Mouse (Mus musculus) hindbrain, embryonic 10.5 days (tissue): Measurements from ENCODE around the gene Klhl32. TPM values are rescaled to one million over a fixed set of nuclear protein-coding genes. Genes with fewer than 3 reads are reported as not detected.
"Not testable (repeated sequence)": the region's sequence is repeated elsewhere in the genome, so short reads cannot be mapped to it uniquely, and the experiment has no call there.

Source experiments
- DNase-seq: peaks from one replicate; pipeline ENCODE4 v3.0.0-alpha.2; 2017; ENCODE audit warnings: low spot score
- H3K27ac ChIP-seq: fragments of 300-500 bp; sonication (generic); 2 replicates; pipeline ENCODE4 v1.5.1; 2016; ENCODE audit warnings: mild to moderate bottlenecking, moderate library complexity
- H3K27me3 ChIP-seq: fragments of 300-500 bp; sonication (generic); 2 replicates; pipeline ENCODE4 v1.6.1; 2016; ENCODE audit warnings: mild to moderate bottlenecking; ENCODE audit not compliant: poor library complexity, insufficient read depth, severe bottlenecking
- H3K36me3 ChIP-seq: fragments of 300-500 bp; sonication (generic); 2 replicates; pipeline ENCODE4 v1.6.1; 2016; ENCODE audit warnings: mild to moderate bottlenecking, moderate library complexity
- H3K4me1 ChIP-seq: fragments of 300-500 bp; sonication (generic); replicated peaks from 2 replicates; pipeline ENCODE4 v1.6.1; 2016; ENCODE audit warnings: mild to moderate bottlenecking
- H3K4me3 ChIP-seq: fragments of 300-500 bp; sonication (generic); 2 replicates; pipeline ENCODE4 v1.5.1; 2016; ENCODE audit warnings: mild to moderate bottlenecking, moderate library complexity
- H3K9me3 ChIP-seq: fragments of 300-500 bp; sonication (generic); 2 replicates; pipeline ENCODE4 v1.6.1; 2016; ENCODE audit warnings: mild to moderate bottlenecking, moderate library complexity
- WGBS: fragments of 180-500 bp; shearing (Covaris S2); methylation state at CpG from one replicate; pipeline ENCODE4 v1.1.7; 2016; 5-methylcytosine and 5-hydroxymethylcytosine counted together
- polyA plus RNA-seq: library from polyadenylated mRNA; unstranded; fragments of >200 nt; fragmentation: Nextera tagmentation; extraction: Ambion mirVana; gene quantifications from 2 replicates; pipeline ENCODE4 v1.2.1, GENCODE M21; 2016

Gene Klhl32
- polyA plus RNA-seq, 1 experiment from 2014 or later: 9.1 TPM

GRCm38 (mm10) chr4:24698528-24699117, 152.3 kb downstream of the Klhl32 start:
- no peaks in the 10 kb centered on the region for H3K36me3 ChIP-seq
- peak; percentile 15 for DNase-seq
- H3K4me1 ChIP-seq: no peaks in the 10 kb centered on the region
- no peaks in the 10 kb centered on the region for H3K27me3 ChIP-seq
- H3K4me3 ChIP-seq: no peak overlapping the region
- no peak overlapping the region for H3K27ac ChIP-seq
- WGBS: 76% methylated on average over 7 of the region's 7 CpGs
- H3K9me3 ChIP-seq: no peaks in the 10 kb centered on the region

DNA sequence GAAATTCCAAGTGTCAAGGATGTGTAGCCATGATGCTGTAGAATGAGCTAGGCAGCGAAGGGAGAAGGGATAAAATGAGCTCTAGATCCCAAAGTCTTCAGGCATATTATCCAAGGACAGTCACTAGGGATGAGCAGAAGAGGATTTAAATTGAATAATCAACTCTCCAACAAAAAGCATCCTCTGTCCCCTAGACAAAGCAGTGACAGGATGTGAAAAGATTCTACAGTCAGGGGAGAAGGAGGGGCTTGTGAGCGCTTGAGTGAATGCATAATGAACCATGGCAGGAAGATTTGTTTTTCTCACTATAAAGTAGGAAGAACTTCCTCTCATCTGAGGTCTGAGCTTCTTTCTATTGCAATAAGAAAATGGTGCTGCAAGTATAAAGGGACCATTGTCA, 170.8 kb downstream of the Klhl32 start:
- Histone ChIP-seq H3K4me1 (peaks cover 8% of the 10 kb centered on the region; the same call in 1 of the 2 replicates), H3K9me3 (no peaks in the 10 kb centered on the region), H3K4me3 (no peak overlapping the region), H3K27ac (no peak overlapping the region), H3K27me3 (no peaks in the 10 kb centered on the region), H3K36me3 (no peaks in the 10 kb centered on the region)
- no peak for DNase-seq
- 52% methylated on average over 2 of the region's 2 CpGs for WGBS

- no peak overlapping the region for H3K27ac ChIP-seq
- no peak for DNase-seq
Measured at GRCm38 (mm10) chr4:24670007-24670406, 180.9 kb downstream of the Klhl32 start.

DNA sequence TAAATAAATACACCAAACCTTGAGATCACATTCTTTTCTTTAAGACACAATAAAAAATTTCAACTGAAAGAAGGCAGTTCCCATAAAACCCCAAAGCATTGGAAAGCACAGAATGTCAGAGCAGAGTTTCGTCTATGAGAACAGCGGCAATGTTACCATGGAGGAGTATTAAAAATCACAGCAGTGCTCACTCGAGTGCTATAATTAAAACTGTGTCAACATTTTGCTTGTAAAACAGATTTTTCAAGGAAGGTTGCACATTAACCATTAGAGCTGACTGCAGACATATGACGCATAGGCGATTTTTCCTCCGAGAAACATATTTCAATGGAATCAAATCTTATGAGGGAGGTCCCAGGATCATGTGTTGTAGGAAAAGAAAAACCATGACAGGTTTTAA, 191.7 kb downstream of the Klhl32 start:
- H3K27ac ChIP-seq: no peak overlapping the region
- H3K4me3 ChIP-seq: no peak overlapping the region
- no peak for DNase-seq
- no peaks in the 10 kb centered on the region for H3K4me1 ChIP-seq
- 93% methylated on average over 6 of the region's 6 CpGs for WGBS
- no peaks in the 10 kb centered on the region for H3K36me3 ChIP-seq
- no peaks in the 10 kb centered on the region for H3K9me3 ChIP-seq
- H3K27me3 ChIP-seq: no peaks in the 10 kb centered on the region

More at GRCm38 (mm10) chr4:24670007-24670406, 180.9 kb downstream of the Klhl32 start:
- Histone ChIP-seq H3K4me1 (no peaks in the 10 kb centered on the region), H3K4me3 (no peak overlapping the region), H3K27me3 (no peaks in the 10 kb centered on the region), H3K36me3 (no peaks in the 10 kb centered on the region), H3K9me3 (no peaks in the 10 kb centered on the region)
- WGBS: 89% methylated on average over 10 of the region's 10 CpGs

- H3K4me1 ChIP-seq, H3K4me3 ChIP-seq, H3K27ac ChIP-seq, H3K36me3 ChIP-seq, H3K27me3 ChIP-seq, DNase-seq, H3K9me3 ChIP-seq: not testable (repeated sequence)
- WGBS: 92% methylated on average over 8 of the region's 8 CpGs
Measured at GRCm38 (mm10) chr4:24644735-24645134, 206.2 kb downstream of the Klhl32 start.

GRCm38 (mm10) chr4:24642306-24642705, 208.6 kb downstream of the Klhl32 start:
- no peaks in the 10 kb centered on the region for H3K27me3 ChIP-seq
- no peak for DNase-seq
- H3K36me3 ChIP-seq: no peaks in the 10 kb centered on the region
- H3K27ac ChIP-seq: no peak overlapping the region
- H3K9me3 ChIP-seq: no peaks in the 10 kb centered on the region
- H3K4me3 ChIP-seq: no peak overlapping the region
- no peaks in the 10 kb centered on the region for H3K4me1 ChIP-seq
- 82% methylated on average over 2 of the region's 2 CpGs for WGBS

GRCm38 (mm10) chr4:24631177-24631911, 219.6 kb downstream of the Klhl32 start:
- no peaks in the 10 kb centered on the region for H3K9me3 ChIP-seq
- peak overlapping the region; percentile 16; the same call in 1 of the 2 replicates for H3K27ac ChIP-seq
- H3K4me3 ChIP-seq: no peak overlapping the region
- DNase-seq: peak; percentile 5
- H3K27me3 ChIP-seq: no peaks in the 10 kb centered on the region
- peaks cover 4% of the 10 kb centered on the region for H3K4me1 ChIP-seq
- H3K36me3 ChIP-seq: no peaks in the 10 kb centered on the region
- WGBS: 75% methylated on average over 9 of the region's 9 CpGs

GRCm38 (mm10) chr4:24630430-24630829, 220.5 kb downstream of the Klhl32 start:
- no peaks in the 10 kb centered on the region for H3K27me3 ChIP-seq

GRCm38 (mm10) chr4:24627871-24628270, 223.1 kb downstream of the Klhl32 start:
- H3K4me1 ChIP-seq: peaks cover 4% of the 10 kb centered on the region
- DNase-seq: no peak
- H3K27me3 ChIP-seq: no peaks in the 10 kb centered on the region
- H3K27ac ChIP-seq: no peak overlapping the region
- H3K9me3 ChIP-seq: no peaks in the 10 kb centered on the region
- no peaks in the 10 kb centered on the region for H3K36me3 ChIP-seq
- H3K4me3 ChIP-seq: no peak overlapping the region
- WGBS: 79% methylated on average over 1 of the region's 1 CpGs

More at GRCm38 (mm10) chr4:24630430-24630829, 220.5 kb downstream of the Klhl32 start:
- peaks cover 4% of the 10 kb centered on the region for H3K4me1 ChIP-seq
- H3K4me3 ChIP-seq: no peak overlapping the region
- H3K9me3 ChIP-seq: no peaks in the 10 kb centered on the region
- no peak for DNase-seq
- no peaks in the 10 kb centered on the region for H3K36me3 ChIP-seq
- WGBS: 91% methylated on average over 2 of the region's 2 CpGs
- H3K27ac ChIP-seq: no peak overlapping the region

- Histone ChIP-seq H3K27me3 (no peaks in the 10 kb centered on the region), H3K4me3 (no peak overlapping the region), H3K9me3 (no peaks in the 10 kb centered on the region), H3K4me1 (peaks cover 4% of the 10 kb centered on the region), H3K27ac (no peak overlapping the region), H3K36me3 (no peaks in the 10 kb centered on the region)
- WGBS: 86% methylated on average over 4 of the region's 4 CpGs
- DNase-seq: no peak
Measured at GRCm38 (mm10) chr4:24626686-24627085, 224.2 kb downstream of the Klhl32 start.

DNA sequence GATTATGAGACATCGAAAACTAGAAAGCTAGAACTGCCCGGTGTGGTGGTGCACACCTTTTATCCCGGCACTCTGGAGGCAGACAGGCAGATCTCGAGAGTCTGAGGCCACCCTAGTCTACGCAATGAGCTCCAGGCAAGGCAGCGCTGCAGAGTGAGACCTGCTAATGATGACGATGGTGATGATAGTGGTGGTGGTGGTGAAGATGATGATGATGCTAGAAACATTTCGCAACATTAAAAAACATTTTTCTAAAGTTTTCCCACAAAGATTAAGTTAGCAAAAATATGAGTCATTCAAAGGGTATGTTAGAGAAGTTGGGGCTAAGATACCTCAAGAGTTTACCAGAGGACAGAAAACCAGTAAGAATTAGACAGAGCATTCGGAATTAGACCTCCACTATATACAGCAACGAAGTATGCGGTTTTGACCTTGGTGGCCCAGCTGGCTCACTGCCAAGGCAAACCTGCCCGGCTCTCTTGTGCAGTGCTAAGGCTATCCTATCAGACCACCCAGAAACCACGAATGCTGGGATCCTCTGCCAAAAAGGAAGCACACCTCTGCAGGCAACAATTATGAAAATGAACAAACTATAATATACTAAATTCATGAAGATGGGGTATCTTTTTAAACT, 224.9 kb downstream of the Klhl32 start:
- H3K27ac ChIP-seq: no peak overlapping the region
- H3K36me3 ChIP-seq: no peaks in the 10 kb centered on the region
- H3K9me3 ChIP-seq: no peaks in the 10 kb centered on the region
- no peak overlapping the region for H3K4me3 ChIP-seq
- H3K27me3 ChIP-seq: no peaks in the 10 kb centered on the region
- 88% methylated on average over 13 of the region's 13 CpGs for WGBS
- H3K4me1 ChIP-seq: peaks cover under 1% of the 10 kb centered on the region; the same call in 1 of the 2 replicates
- DNase-seq: no peak

- Histone ChIP-seq H3K27ac (no peak overlapping the region), H3K9me3 (no peaks in the 10 kb centered on the region), H3K36me3 (no peaks in the 10 kb centered on the region), H3K27me3 (no peaks in the 10 kb centered on the region), H3K4me1 (no peaks in the 10 kb centered on the region), H3K4me3 (no peak overlapping the region)
- WGBS: 79% methylated on average over 9 of the region's 9 CpGs
- no peak for DNase-seq
Measured at GRCm38 (mm10) chr4:24621422-24622187, 229.3 kb downstream of the Klhl32 start.
